Mouse (Mus musculus) forebrain, embryonic 13.5 days (tissue): ENCODE measurements around the gene Emg1. TPM values are rescaled to one million over a fixed set of nuclear protein-coding genes. Genes with fewer than 3 reads are reported as not detected.
"Not testable (repeated sequence)": the region's sequence is repeated elsewhere in the genome, so short reads cannot be mapped to it uniquely, and the experiment has no call there.

ENCODE experiments used
- ATAC-seq: fragments of 200-750 bp; cut with Nextera tagmentation; 2 replicates; pipeline ENCODE4 v1.8.0; 2017
- H3K27ac ChIP-seq: fragments of 300-500 bp; sonication (generic); 2 replicates; pipeline ENCODE4 v1.5.1; 2015; ENCODE audit warnings: inconsistent platforms, mild to moderate bottlenecking, moderate library complexity
- H3K27me3 ChIP-seq: fragments of 300-500 bp; sonication (generic); 2 replicates; pipeline ENCODE4 v1.6.1; 2015; ENCODE audit warnings: mild to moderate bottlenecking, inconsistent platforms
- H3K36me3 ChIP-seq: fragments of 300-500 bp; sonication (generic); 2 replicates; pipeline ENCODE4 v1.6.1; 2015; ENCODE audit warnings: mild to moderate bottlenecking, inconsistent platforms; ENCODE audit not compliant: poor library complexity, severe bottlenecking
- H3K4me1 ChIP-seq: fragments of 300-500 bp; sonication (generic); 2 replicates; pipeline ENCODE4 v1.6.1; 2015; ENCODE audit warnings: inconsistent platforms
- H3K4me2 ChIP-seq: fragments of 300-500 bp; sonication (generic); 2 replicates; pipeline ENCODE4 v1.6.1; 2015; ENCODE audit warnings: inconsistent platforms, mild to moderate bottlenecking, moderate library complexity
- H3K4me3 ChIP-seq: fragments of 300-500 bp; sonication (generic); 2 replicates; pipeline ENCODE4 v1.5.1; 2015; ENCODE audit warnings: mild to moderate bottlenecking, inconsistent platforms
- H3K9ac ChIP-seq: fragments of 300-500 bp; sonication (generic); 2 replicates; pipeline ENCODE4 v1.6.1; 2015; ENCODE audit warnings: mild to moderate bottlenecking, inconsistent platforms
- H3K9me3 ChIP-seq: fragments of 300-500 bp; sonication (generic); replicated peaks from 2 replicates; pipeline ENCODE4 v1.6.1; 2016; ENCODE audit warnings: inconsistent platforms
- WGBS: fragments of 180-500 bp; shearing (Covaris S2); methylation state at CpG from one replicate; pipeline ENCODE4 v1.1.7; 2015; 5-methylcytosine and 5-hydroxymethylcytosine counted together
- polyA plus RNA-seq: library from polyadenylated mRNA; unstranded; fragments of >200 nt; fragmentation: Nextera tagmentation; extraction: Ambion mirVana; gene quantifications from 2 replicates; pipeline ENCODE4 v1.2.1, GENCODE M21; 2015

Gene Emg1
- polyA plus RNA-seq, 1 experiment from 2014 or later = 209 TPM

DNA sequence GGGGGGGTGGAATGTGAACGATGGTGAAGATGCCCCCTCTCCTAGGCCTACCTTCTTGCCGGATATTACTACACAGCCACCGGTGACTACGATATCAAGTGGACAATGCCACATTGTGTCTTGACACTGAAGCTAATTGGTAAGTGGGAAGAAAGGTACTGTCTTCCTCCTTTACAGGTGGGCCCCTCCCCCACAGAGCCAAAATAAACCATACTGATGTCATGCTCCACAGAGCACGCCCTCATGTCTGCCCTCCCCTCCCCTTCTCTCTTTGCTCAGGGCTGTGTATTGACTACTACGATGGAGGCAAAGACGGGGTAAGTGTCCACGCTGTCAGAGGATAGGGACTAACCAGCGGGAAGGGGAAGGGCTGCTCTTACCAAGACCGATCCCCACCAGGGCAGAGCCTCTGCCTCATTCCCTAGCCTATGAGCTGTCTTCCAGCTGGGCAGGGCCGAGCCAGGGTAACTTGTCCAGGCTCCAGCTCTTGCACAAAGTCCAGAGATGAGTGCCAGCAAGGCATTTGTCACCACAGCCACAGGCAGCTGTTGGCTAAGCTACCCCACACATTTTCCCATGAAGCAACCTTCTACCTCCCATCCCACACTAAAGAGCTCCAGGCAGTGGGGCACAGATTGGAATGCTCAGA is 11.9 kb downstream of the Emg1 start:
- 0 out of 2 replicates have a peak, but pooled peaks have one; percentile 19 for ATAC-seq
- Histone ChIP-seq H3K4me1 (no peaks in the 10 kb centered on the region), H3K9me3 (no peaks in the 10 kb centered on the region), H3K9ac (no peak overlapping the region), H3K4me3 (no peak overlapping the region), H3K4me2 (no peak overlapping the region), H3K27ac (no peak overlapping the region), H3K36me3 (peaks cover 64% of the 10 kb centered on the region), H3K27me3 (no peaks in the 10 kb centered on the region)
- 83% methylated on average over 11 of the region's 11 CpGs for WGBS

DNA sequence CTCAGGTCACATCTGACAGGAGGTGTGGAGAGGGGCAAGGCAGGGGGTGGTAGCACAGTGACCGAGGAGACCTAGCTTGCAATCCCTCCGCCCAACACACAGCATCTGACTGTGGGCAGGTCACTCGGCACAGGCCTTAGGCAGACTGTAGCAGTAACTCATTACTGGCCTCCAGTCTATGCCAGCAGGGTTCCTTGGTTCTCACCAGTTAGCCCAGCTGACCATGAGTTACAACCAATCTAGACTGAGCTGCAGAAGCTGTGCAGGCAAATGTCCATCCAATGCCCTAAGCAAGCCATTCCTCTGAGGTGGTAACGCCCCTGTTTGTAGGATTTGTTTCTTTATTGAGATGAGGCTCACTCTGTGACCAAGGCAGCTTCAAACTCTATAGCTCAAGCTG is 12.6 kb downstream of the Emg1 start:
- H3K36me3 ChIP-seq = peaks cover 57% of the 10 kb centered on the region
- H3K9ac ChIP-seq = no peak overlapping the region
- WGBS = 87% methylated on average over 4 of the region's 4 CpGs
- no peak for ATAC-seq
- no peak overlapping the region for H3K4me2 ChIP-seq
- H3K27ac ChIP-seq = no peak overlapping the region
- no peaks in the 10 kb centered on the region for H3K27me3 ChIP-seq
- H3K4me3 ChIP-seq = no peak overlapping the region
- H3K9me3 ChIP-seq = no peaks in the 10 kb centered on the region
- peaks cover 4% of the 10 kb centered on the region for H3K4me1 ChIP-seq

DNA sequence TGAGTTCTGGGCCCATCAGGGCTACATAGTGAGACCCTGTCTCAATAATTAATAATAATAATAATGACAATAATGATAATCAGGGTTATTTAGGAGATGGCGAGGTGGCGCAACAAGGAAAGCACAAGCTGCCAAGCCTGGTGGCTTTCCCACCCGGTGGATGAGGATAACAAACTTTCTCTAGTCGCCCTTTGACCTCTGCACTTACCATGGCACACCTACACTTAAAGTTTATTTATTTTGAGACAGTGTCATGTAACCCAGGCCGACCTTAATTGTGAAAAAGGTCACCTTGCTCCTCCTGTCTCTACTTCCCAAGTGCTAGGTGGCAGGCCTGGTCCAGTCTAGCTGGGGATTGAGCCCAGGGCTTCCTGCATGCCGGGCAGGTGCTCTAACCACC is 13.2 kb downstream of the Emg1 start:
- H3K36me3 ChIP-seq = peaks cover 51% of the 10 kb centered on the region
- no peak overlapping the region for H3K9ac ChIP-seq
- no peak for ATAC-seq
- WGBS = 90% methylated on average over 6 of the region's 6 CpGs
- H3K27ac ChIP-seq = no peak overlapping the region
- no peaks in the 10 kb centered on the region for H3K9me3 ChIP-seq
- no peaks in the 10 kb centered on the region for H3K27me3 ChIP-seq
- H3K4me3 ChIP-seq = no peak overlapping the region
- no peak overlapping the region for H3K4me2 ChIP-seq
- H3K4me1 ChIP-seq = peaks cover 9% of the 10 kb centered on the region

DNA sequence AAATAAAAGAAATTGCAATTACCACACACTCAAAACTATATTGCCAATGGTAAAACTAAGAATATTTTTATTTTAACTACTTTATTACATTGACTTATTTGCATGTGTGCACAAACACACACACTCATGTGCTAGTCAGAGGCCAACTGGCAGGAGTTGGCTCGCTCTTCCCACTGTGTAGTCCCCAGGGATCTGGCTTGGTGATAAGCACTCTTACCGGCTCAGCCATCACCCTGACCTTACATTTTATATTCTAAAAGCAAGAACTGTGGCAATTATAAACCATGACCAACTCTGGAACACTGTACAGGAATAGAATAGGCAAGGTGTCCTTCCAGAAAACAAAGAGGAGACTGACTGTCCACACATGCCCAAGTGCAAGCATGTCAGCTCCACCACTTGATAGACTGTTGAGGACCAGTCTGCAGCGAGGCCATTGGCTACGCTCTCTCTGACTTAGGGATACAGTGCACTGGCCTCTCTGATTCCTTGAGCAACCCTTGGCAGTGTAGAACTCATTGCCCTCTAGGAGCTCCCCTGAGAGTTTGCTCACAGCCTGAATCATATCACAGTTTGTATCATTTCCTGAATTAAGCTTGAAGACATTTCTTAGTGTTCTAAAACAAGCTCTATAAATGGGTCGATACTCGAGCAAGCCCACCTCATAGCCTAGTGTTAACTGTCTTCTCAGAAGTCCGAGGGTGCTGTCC is 15.4 kb downstream of the Emg1 start:
- ATAC-seq = no peak
- H3K9me3 ChIP-seq = no peaks in the 10 kb centered on the region
- H3K36me3 ChIP-seq = peaks cover 29% of the 10 kb centered on the region
- 90% methylated on average over 7 of the region's 7 CpGs for WGBS
- peaks cover 9% of the 10 kb centered on the region for H3K4me1 ChIP-seq
- no peak overlapping the region for H3K4me2 ChIP-seq
- H3K9ac ChIP-seq = no peak overlapping the region
- no peak overlapping the region for H3K4me3 ChIP-seq
- no peak overlapping the region for H3K27ac ChIP-seq
- no peaks in the 10 kb centered on the region for H3K27me3 ChIP-seq

DNA sequence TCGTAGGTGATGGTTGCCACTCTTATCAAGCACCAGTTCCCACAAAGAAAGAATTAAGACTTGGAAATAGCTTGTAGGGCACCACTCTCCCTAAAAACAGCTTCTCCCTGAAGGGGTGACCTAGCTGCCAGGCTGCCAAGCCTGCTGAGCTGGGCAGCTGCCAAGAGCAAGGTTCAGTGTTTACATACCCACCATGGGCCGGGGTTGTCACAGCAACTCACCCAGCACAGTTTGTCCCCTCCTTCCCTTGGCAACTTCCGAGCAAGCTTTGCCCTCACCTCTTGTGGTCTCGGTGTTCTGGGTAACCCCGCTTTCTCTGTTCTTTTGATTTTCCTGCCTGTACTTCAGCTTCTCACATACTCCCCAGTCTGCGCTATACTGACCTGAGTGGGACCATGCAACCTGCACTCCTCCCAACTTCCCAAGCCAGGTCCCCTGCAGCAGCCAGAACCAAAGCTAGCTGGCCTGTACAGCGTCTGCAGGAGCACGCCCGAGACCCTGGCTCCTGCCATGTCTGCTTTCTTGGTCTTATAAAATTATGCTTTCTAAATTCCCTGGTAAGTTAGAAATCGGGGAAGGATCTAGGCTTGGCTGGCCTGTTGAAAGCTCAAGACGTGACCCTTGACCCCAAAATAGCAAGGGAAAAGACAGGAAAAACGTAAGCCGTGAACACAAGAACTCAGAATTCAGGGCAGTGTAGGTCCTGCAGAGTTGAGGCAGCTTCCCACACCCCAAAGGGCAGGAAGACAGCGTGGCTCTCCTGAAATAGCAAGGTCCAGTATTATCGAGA is 17.6 kb downstream of the Emg1 start:
- peaks cover 9% of the 10 kb centered on the region for H3K4me1 ChIP-seq
- WGBS = 81% methylated on average over 15 of the region's 15 CpGs
- peaks cover 7% of the 10 kb centered on the region; the same call in 1 of the 2 replicates for H3K36me3 ChIP-seq
- H3K27me3 ChIP-seq = no peaks in the 10 kb centered on the region
- H3K27ac ChIP-seq = peak overlapping the region; percentile 48; the same call in 1 of the 2 replicates
- peak; percentile 68 for ATAC-seq
- H3K4me3 ChIP-seq = no peak overlapping the region
- H3K9ac ChIP-seq = no peak overlapping the region
- H3K4me2 ChIP-seq = no peak overlapping the region
- H3K9me3 ChIP-seq = no peaks in the 10 kb centered on the region

DNA sequence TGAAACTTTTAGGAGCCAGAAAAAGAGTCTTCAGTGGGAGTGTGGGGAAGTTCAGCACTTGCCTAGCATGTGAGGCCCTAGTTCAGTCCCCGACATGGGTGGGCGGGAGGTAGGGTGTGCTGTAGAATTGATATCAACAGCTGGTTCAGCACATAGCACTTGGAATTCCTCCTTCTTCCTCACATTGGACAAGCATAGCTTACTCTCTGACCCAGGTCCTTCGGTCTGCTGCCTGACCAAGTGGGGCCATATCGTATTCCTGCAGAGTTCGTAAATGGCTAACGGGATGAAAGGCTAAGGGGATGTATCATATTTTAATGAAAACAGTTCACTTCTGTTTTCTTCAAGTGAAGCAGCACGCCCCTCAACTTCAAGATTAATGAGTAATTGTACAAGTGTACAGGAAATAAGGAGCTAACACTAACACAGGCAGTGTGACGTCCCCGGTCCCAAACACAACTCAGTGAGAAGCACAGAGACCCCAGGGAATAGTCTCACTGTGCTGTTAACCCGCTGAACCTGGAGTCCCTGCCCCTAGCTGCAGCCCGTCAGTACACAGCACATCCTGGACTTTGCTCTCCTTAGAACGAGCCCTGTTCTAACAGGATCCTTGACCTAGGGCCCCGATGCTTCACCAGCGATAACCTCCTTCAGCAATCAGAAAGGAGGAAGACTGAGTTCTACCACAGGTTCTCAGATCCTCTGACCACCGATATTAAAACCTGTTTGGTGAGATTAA is 18.6 kb downstream of the Emg1 start:
- Histone ChIP-seq H3K9ac (no peak overlapping the region), H3K36me3 (no peaks in the 10 kb centered on the region), H3K9me3 (no peaks in the 10 kb centered on the region), H3K4me3 (no peak overlapping the region), H3K27me3 (no peaks in the 10 kb centered on the region), H3K4me2 (no peak overlapping the region), H3K4me1 (peaks cover 9% of the 10 kb centered on the region), H3K27ac (0 out of 2 replicates have a peak overlapping the region, but pooled peaks have one; percentile 48)
- WGBS = 83% methylated on average over 15 of the region's 15 CpGs
- no peak for ATAC-seq

DNA sequence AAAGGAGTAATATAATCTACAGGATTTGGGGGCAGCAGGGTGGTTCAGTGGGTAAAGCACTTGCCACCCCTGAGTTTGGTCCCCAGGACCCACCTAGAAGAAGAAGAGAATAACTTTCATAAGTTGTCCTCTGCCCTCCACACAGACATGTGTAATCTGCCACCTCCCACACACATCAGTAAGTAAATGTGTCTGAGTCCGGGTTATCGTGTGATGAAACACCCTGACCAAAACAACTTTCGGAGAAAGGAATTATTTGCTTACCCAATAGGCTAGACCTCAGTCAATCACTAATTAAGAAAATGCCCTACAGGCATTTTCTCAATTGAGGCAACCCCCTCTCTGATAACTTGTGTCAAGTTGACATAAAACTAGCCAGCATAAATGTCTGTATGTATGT is 21.5 kb downstream of the Emg1 start:
- H3K36me3 ChIP-seq = no peaks in the 10 kb centered on the region
- H3K4me2 ChIP-seq = no peak overlapping the region
- ATAC-seq = no peak
- no peak overlapping the region for H3K27ac ChIP-seq
- H3K9ac ChIP-seq = no peak overlapping the region
- peaks cover 9% of the 10 kb centered on the region for H3K4me1 ChIP-seq
- 95% methylated on average over 3 of the region's 3 CpGs for WGBS
- no peaks in the 10 kb centered on the region for H3K9me3 ChIP-seq
- H3K4me3 ChIP-seq = no peak overlapping the region
- H3K27me3 ChIP-seq = no peaks in the 10 kb centered on the region

DNA sequence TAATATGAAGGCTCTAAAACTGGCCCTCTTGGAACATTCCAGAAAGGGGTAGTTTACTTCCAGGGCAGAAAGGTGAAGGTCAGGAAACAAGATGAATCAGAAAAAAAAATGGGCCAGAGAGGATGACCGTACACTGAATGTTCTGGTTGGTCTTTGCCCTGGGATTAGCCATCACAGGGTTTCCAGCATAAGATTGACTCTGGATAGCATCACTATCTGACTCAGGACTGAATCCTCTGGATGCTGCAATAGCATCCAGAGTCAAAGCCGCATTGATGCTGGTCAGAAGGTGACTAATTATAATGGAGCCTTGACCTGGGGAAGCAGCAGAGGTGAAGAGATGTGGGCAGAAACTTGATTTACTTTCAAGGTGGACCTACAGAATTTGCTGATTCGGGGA is 23.0 kb downstream of the Emg1 start:
- Histone ChIP-seq H3K4me1 (peaks cover 2% of the 10 kb centered on the region), H3K36me3 (no peaks in the 10 kb centered on the region), H3K4me3 (no peak overlapping the region), H3K27ac (no peak overlapping the region), H3K4me2 (no peak overlapping the region), H3K9me3 (no peaks in the 10 kb centered on the region), H3K9ac (no peak overlapping the region), H3K27me3 (no peaks in the 10 kb centered on the region)
- 91% methylated on average over 3 of the region's 3 CpGs for WGBS
- ATAC-seq = no peak

DNA sequence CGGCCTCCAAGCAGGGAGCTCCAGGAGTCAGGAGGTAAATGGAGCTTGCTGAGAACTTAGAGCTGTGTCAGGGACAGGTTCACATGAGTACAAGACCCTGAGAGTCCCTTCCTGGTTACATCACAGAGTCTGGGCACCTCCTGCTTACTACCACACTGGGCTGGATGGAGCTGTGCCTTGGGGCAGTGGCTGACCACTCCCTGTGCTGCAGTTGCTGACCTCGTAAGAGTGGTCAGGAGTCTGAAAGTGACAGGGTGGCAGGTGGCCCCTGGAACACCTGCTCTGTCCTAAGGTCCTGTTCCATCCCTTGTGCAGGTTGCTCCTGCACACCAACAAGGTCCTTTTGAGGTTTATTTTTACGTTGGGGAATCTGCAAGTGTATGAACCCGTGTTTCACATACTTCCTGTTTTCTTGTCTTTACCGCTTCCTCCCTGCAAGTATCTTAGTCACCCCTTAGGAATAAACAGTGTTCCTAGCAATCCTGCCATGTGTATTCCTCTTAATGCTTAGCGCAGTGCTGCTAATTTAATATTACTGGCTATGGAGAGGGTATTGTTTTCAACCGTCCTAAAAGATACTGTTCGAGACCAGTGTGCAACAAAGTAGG is 23.7 kb downstream of the Emg1 start:
- no peak overlapping the region for H3K9ac ChIP-seq
- H3K4me1 ChIP-seq = no peaks in the 10 kb centered on the region
- 89% methylated on average over 8 of the region's 8 CpGs for WGBS
- H3K36me3 ChIP-seq = no peaks in the 10 kb centered on the region
- H3K9me3 ChIP-seq = no peaks in the 10 kb centered on the region
- no peak overlapping the region for H3K4me2 ChIP-seq
- H3K27me3 ChIP-seq = no peaks in the 10 kb centered on the region
- ATAC-seq = no peak
- no peak overlapping the region for H3K27ac ChIP-seq
- H3K4me3 ChIP-seq = no peak overlapping the region

DNA sequence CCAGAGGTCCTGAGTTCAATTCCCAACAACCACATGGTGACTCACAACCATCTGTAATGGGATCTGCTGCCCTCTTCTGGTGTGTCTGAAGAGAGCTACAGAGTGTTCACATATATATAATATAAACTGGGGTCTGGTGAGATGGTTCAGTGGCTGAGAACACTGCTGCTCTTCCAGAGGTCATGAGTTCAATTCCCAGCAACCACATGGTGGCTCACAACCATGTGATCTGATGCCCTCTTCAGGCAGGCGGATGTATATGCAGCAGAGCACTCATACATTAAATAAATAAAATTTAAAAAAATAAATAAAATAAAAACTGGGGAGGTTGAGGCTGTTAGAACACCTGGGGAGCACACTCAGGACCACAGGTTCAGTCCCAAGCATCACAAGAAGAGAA is 25.3 kb downstream of the Emg1 start:
- not testable (repeated sequence) for H3K4me2 ChIP-seq, H3K27ac ChIP-seq, H3K4me3 ChIP-seq, H3K27me3 ChIP-seq, ATAC-seq, H3K9ac ChIP-seq, H3K9me3 ChIP-seq, H3K4me1 ChIP-seq, H3K36me3 ChIP-seq
- 84% methylated on average over 1 of the region's 1 CpGs for WGBS

DNA sequence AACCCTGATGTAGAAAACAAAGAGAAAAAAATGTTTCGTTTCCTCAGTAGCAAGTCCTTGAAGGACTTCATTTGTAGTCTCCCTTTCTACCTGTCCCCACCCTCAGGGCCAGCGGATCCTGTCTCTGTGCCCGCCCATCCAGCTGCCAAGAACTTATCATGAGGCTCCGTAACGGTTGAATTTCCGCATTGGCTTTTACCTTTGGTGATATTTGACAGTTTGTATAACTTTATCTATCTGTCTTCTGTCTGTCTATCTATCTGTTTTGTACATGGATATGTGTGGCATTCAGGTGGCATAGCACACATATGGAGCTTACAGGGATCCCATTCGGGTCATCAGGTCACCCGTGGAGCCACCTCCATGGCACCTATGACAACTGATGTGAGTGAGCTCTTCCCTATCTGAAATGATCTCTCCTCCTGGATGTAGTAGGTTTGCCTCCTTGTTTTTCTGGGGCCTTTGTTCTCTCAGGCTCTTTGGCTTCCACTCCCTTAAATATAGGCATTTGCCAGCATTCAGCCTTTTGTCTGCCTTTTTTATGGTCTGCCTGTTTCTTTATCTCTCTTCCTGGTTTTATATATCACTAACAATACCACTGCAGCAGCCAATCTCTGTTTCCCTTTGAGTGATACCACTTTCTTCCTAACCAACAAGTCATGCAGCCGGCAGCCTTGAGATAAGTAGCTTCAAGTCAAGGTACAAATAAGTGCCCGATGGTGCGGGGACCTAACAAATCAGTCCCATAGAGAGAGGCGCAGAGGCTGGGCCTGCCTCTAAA is 26.2 kb downstream of the Emg1 start:
- Histone ChIP-seq H3K27ac (no peak overlapping the region), H3K27me3 (no peaks in the 10 kb centered on the region), H3K9me3 (no peaks in the 10 kb centered on the region), H3K36me3 (no peaks in the 10 kb centered on the region), H3K9ac (no peak overlapping the region), H3K4me2 (no peak overlapping the region), H3K4me1 (no peaks in the 10 kb centered on the region), H3K4me3 (no peak overlapping the region)
- WGBS = 85% methylated on average over 12 of the region's 12 CpGs
- no peak for ATAC-seq
